Mouse (Mus musculus) heart, embryonic 14.5 days (tissue): ENCODE measurements at regions not wholly inside any gene's neighbourhood (a gene's known extent, or its start where the extent isn't known, plus 50 kb on each side); places are given as distances from the start of the nearest gene placed in this dataset.

Source experiments
- ATAC-seq: fragments of 200-750 bp; cut with Nextera tagmentation; 2 replicates; pipeline ENCODE4 v1.8.0; 2017; ENCODE audit warnings: low read depth, moderate TSS enrichment; ENCODE audit not compliant: insufficient number of reproducible peaks, insufficient read depth, low FRiP score
- H3K27ac ChIP-seq, 2 experiments: fragments of 200-500 bp in 1 of 2; fragments of 300-500 bp in 1 of 2; sonication (generic) in 1 of 2; replicated peaks in 1 of 2; 2 replicates each; pipeline ENCODE4 v1.5.1; 2012 to 2014; ENCODE audit warnings: low read depth in 2 of 2, low read length in 2 of 2, control low read depth in 1 of 2, mild to moderate bottlenecking in 1 of 2, mixed read lengths in 1 of 2; ENCODE audit not compliant: control insufficient read depth in 1 of 2, insufficient read depth in 1 of 2
- H3K27me3 ChIP-seq: fragments of 300-500 bp; sonication (generic); 2 replicates; pipeline ENCODE4 v1.6.1; 2014; ENCODE audit warnings: mild to moderate bottlenecking, low read length, control low read depth; ENCODE audit not compliant: control insufficient read depth, insufficient read depth
- H3K36me3 ChIP-seq: fragments of 300-500 bp; sonication (generic); 2 replicates; pipeline ENCODE4 v1.6.1; 2014; ENCODE audit warnings: mild to moderate bottlenecking, control low read depth, low read length, mixed read lengths; ENCODE audit not compliant: control insufficient read depth, insufficient read depth
- H3K4me1 ChIP-seq, 2 experiments: fragments of 200-500 bp in 1 of 2; fragments of 300-500 bp in 1 of 2; sonication (generic) in 1 of 2; 2 replicates each; pipeline ENCODE4 v1.6.1; 2012 to 2014; ENCODE audit warnings: low read length in 2 of 2, control low read depth in 1 of 2, mixed read lengths in 1 of 2; ENCODE audit not compliant: control insufficient read depth in 2 of 2, insufficient read depth in 2 of 2
- H3K4me2 ChIP-seq: fragments of 300-500 bp; sonication (generic); 2 replicates; pipeline ENCODE4 v1.6.1; 2014; ENCODE audit warnings: mild to moderate bottlenecking, low read length
- H3K4me3 ChIP-seq, 2 experiments: fragments of 200-500 bp in 1 of 2; fragments of 300-500 bp in 1 of 2; sonication (generic) in 1 of 2; 2 replicates each; pipeline ENCODE4 v1.5.1; 2012 to 2014; ENCODE audit warnings: low read length in 2 of 2, mild to moderate bottlenecking in 2 of 2, control low read depth in 1 of 2, low read depth in 1 of 2, moderate library complexity in 1 of 2; ENCODE audit not compliant: control insufficient read depth in 1 of 2, insufficient read depth in 1 of 2
- H3K9ac ChIP-seq: fragments of 300-500 bp; sonication (generic); 2 replicates; pipeline ENCODE4 v1.6.1; 2014; ENCODE audit warnings: mild to moderate bottlenecking, low read length
- H3K9me3 ChIP-seq: fragments of 300-500 bp; sonication (generic); 2 replicates; pipeline ENCODE4 v1.6.1; 2016; ENCODE audit warnings: low read length, control low read depth; ENCODE audit not compliant: control insufficient read depth
- WGBS: fragments of 180-500 bp; shearing (Covaris S2); extraction: QIAGEN DNeasy Blood & Tissue Kit; methylation state at CpG from one replicate; pipeline ENCODE4 v1.1.7; 2014; 5-methylcytosine and 5-hydroxymethylcytosine counted together

- H3K36me3 ChIP-seq = no peaks in the 10 kb centered on the region
- no peaks in the 10 kb centered on the region for H3K4me1 ChIP-seq
- H3K27me3 ChIP-seq = no peaks in the 10 kb centered on the region
- 59% methylated on average over 2 of the region's 2 CpGs for WGBS
- no peak overlapping the region for H3K4me2 ChIP-seq
- ATAC-seq = no peak
- no peak overlapping the region for H3K4me3 ChIP-seq
- H3K9me3 ChIP-seq = no peaks in the 10 kb centered on the region
- H3K27ac ChIP-seq = no peak overlapping the region
- no peak overlapping the region for H3K9ac ChIP-seq
These were observed 567.5 kb upstream of the Negr1 start for GRCm38 (mm10) chr3:155994044-155994443.

GRCm38 (mm10) chr3:156017676-156018230, 543.8 kb upstream of the Negr1 start:
- no peak overlapping the region for H3K4me2 ChIP-seq
- ATAC-seq = no peak
- H3K9me3 ChIP-seq = no peaks in the 10 kb centered on the region
- WGBS = 69% methylated on average over 7 of the region's 7 CpGs
- H3K4me1 ChIP-seq = no peaks in the 10 kb centered on the region
- no peak overlapping the region for H3K9ac ChIP-seq
- no peak overlapping the region for H3K27ac ChIP-seq
- H3K27me3 ChIP-seq = no peaks in the 10 kb centered on the region
- H3K36me3 ChIP-seq = no peaks in the 10 kb centered on the region
- H3K4me3 ChIP-seq = no peak overlapping the region

- Histone ChIP-seq H3K4me1 (no peaks in the 10 kb centered on the region), H3K4me2 (no peak overlapping the region), H3K9ac (no peak overlapping the region), H3K9me3 (no peaks in the 10 kb centered on the region), H3K36me3 (no peaks in the 10 kb centered on the region), H3K27ac (no peak overlapping the region), H3K4me3 (no peak overlapping the region), H3K27me3 (no peaks in the 10 kb centered on the region)
- ATAC-seq = no peak
- 75% methylated on average over 5 of the region's 5 CpGs for WGBS
These were observed 532.9 kb upstream of the Negr1 start for GRCm38 (mm10) chr3:156028602-156029188.

GRCm38 (mm10) chr3:156070257-156070656, 491.3 kb upstream of the Negr1 start:
- no peak for ATAC-seq
- no peak overlapping the region for H3K4me3 ChIP-seq
- H3K4me2 ChIP-seq = no peak overlapping the region
- 79% methylated on average over 4 of the region's 4 CpGs for WGBS
- H3K9me3 ChIP-seq = no peaks in the 10 kb centered on the region
- no peak overlapping the region for H3K9ac ChIP-seq
- no peaks in the 10 kb centered on the region for H3K4me1 ChIP-seq
- H3K36me3 ChIP-seq = no peaks in the 10 kb centered on the region
- H3K27me3 ChIP-seq = no peaks in the 10 kb centered on the region
- no peak overlapping the region for H3K27ac ChIP-seq

- no peak for ATAC-seq
- Histone ChIP-seq H3K9me3 (no peaks in the 10 kb centered on the region), H3K4me1 (no peaks in the 10 kb centered on the region), H3K4me2 (no peak overlapping the region), H3K27ac (no peak overlapping the region), H3K36me3 (no peaks in the 10 kb centered on the region), H3K27me3 (no peaks in the 10 kb centered on the region), H3K9ac (no peak overlapping the region), H3K4me3 (no peak overlapping the region)
These were observed 479.3 kb upstream of the Negr1 start for GRCm38 (mm10) chr3:156082268-156082667.

- no peak overlapping the region for H3K27ac ChIP-seq
- no peaks in the 10 kb centered on the region for H3K27me3 ChIP-seq
- no peak for ATAC-seq
- H3K9ac ChIP-seq = no peak overlapping the region
- H3K4me2 ChIP-seq = no peak overlapping the region
- H3K36me3 ChIP-seq = no peaks in the 10 kb centered on the region
- no peaks in the 10 kb centered on the region for H3K4me1 ChIP-seq
- H3K9me3 ChIP-seq = no peaks in the 10 kb centered on the region
- H3K4me3 ChIP-seq = no peak overlapping the region
These were observed 467.9 kb upstream of the Negr1 start for GRCm38 (mm10) chr3:156093689-156094088.

GRCm38 (mm10) chr3:156094990-156095389, 466.6 kb upstream of the Negr1 start:
- Histone ChIP-seq H3K9me3 (no peaks in the 10 kb centered on the region), H3K36me3 (no peaks in the 10 kb centered on the region), H3K4me3 (no peak overlapping the region), H3K4me2 (no peak overlapping the region), H3K9ac (no peak overlapping the region), H3K27me3 (no peaks in the 10 kb centered on the region), H3K27ac (no peak overlapping the region), H3K4me1 (no peaks in the 10 kb centered on the region)
- 90% methylated on average over 3 of the region's 3 CpGs for WGBS
- no peak for ATAC-seq

GRCm38 (mm10) chr3:156105788-156106187, 455.8 kb upstream of the Negr1 start:
- Histone ChIP-seq H3K27me3 (no peaks in the 10 kb centered on the region), H3K36me3 (no peaks in the 10 kb centered on the region), H3K4me3 (no peak overlapping the region), H3K27ac (no peak overlapping the region), H3K4me2 (no peak overlapping the region), H3K9ac (no peak overlapping the region), H3K9me3 (no peaks in the 10 kb centered on the region), H3K4me1 (no peaks in the 10 kb centered on the region)
- 21% methylated on average over 1 of the region's 1 CpGs for WGBS
- no peak for ATAC-seq
